In the genomic region with DNA sequence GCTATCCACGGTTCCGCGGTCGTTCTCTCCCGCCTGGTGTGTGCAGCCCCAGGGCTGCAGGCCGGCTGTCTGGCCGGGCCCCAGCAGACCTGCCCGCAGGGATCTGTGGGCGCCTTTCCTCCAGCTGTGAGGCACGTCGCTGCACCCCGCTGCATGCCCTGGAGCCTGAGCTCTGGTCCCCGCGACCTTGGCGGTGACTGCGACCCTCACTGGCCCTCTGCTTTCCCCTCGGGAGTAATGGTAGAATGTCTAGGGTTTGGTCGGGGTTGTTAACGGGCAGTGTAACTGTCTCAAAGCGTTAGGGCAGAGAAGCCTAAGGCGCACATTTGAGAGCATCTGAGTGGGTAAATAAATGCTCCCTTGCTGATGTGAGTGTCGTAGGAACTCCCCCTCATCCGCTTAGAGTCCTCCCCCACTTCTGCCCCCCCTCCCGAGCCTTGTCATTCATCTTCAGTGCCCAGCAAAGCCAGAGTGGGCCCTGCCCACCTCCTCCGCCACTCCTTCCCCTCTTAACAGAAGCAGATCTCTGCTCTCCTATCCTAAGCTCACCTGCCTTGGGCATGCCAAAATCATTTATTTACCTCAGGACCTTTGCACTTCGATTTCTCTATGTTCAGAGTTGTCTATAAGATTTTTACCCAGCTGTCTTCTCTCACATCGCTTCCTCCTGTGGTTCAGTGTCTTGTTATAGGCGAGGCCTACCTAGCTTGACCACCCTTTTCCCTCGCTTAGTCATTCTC, we compare ENCODE assay signal across 8 mouse cellular contexts. TPM values are rescaled to one million over a fixed set of nuclear protein-coding genes. Genes with fewer than 3 reads are reported as not detected.
DNase-seq lines count a peak whose midpoint lies in the region; ATAC-seq and TF ChIP-seq lines count a peak whose summit lies in the region.

No protein-coding gene starts in this region.

- peak overlapping the region; percentile 92 for H3K4me2 ChIP-seq in intestine, postnatal 0 days (replicated peaks; ENCODE audit: low read depth)

- ATAC-seq in intestine, postnatal 0 days, result no peak

- 7% methylated on average over 29 of the region's 29 CpGs for WGBS in intestine, postnatal 0 days
- 4% methylated on average over 29 of the region's 29 CpGs for WGBS in small intestine, adult 2 months

- TF ChIP-seq CTCF in intestine, postnatal 0 days (IDR thresholded peaks at IDR 0.05; ENCODE audit: low read depth), result no peak
- TF ChIP-seq CTCF in small intestine, adult 2 months (IDR thresholded peaks at IDR 0.05; ENCODE audit: extremely low read depth, insufficient read length, insufficient replicate concordance, low read depth, low read length), result no peak

- no peaks in the 10 kb centered on the region for H3K27me3 ChIP-seq in erythroblast, embryonic 14.5 days (ENCODE audit: control insufficient read depth)
- H3K27me3 ChIP-seq in intestine, postnatal 0 days (replicated peaks; ENCODE audit: control insufficient read depth, insufficient read depth, low read length), result no peaks in the 10 kb centered on the region
- H3K27me3 ChIP-seq in small intestine, adult 2 months (ENCODE audit: control insufficient read depth, insufficient read depth, low read length), result no peaks in the 10 kb centered on the region

- no peak for TF ChIP-seq POLR2A in small intestine, adult 2 months (IDR thresholded peaks at IDR 0.05; ENCODE audit: low read depth, low read length)

- peak overlapping the region; percentile 85 for H3K4me3 ChIP-seq in erythroblast, embryonic 14.5 days (replicated peaks)
- H3K4me3 ChIP-seq in intestine, postnatal 0 days (ENCODE audit: low read depth, low read length), result peak overlapping the region; percentile 92
- peak overlapping the region; percentile 88 for H3K4me3 ChIP-seq in small intestine, adult 2 months (ENCODE audit: low read depth, low read length)

- peaks cover 17% of the 10 kb centered on the region for H3K36me3 ChIP-seq in erythroblast, embryonic 14.5 days (ENCODE audit: control insufficient read depth)
- no peaks in the 10 kb centered on the region for H3K36me3 ChIP-seq in intestine, postnatal 0 days (ENCODE audit: control insufficient read depth, insufficient read depth)
- H3K36me3 ChIP-seq in small intestine, adult 2 months (ENCODE audit: control insufficient read depth, insufficient read depth, low read length), result peaks cover 3% of the 10 kb centered on the region; the same call in 1 of the 2 replicates

- no peaks in the 10 kb centered on the region for H3K9me3 ChIP-seq in erythroblast, embryonic 14.5 days (ENCODE audit: control insufficient read depth, low read length)
- no peaks in the 10 kb centered on the region for H3K9me3 ChIP-seq in intestine, postnatal 0 days (ENCODE audit: control insufficient read depth)

- peak overlapping the region; percentile 86 for H3K9ac ChIP-seq in intestine, postnatal 0 days (ENCODE audit: low read depth, low read length)

- DNase-seq in left cerebral cortex, adult 18-20 months (ENCODE audit: low spot score in 2 of 2), result peak; percentile 19 to 23
- DNase-seq in left cerebral cortex, postnatal 10 days (ENCODE audit: extremely low spot score in 1 of 2, low spot score in 2 of 2), result no peak
- DNase-seq in NIH3T3 (ENCODE audit: low read depth), result peak; percentile 61
- DNase-seq in lung, postnatal 10 days, result peak; percentile 53
- no peak for DNase-seq in layer of hippocampus, adult 9-11 months

- intact Hi-C loops in left cerebral cortex, postnatal 10 days (cut with DNase I), result loop anchor here (5.0 kb wide), 2 partner anchors 120 to 135 kb away; a partner anchor contains a TSS

- peak overlapping the region; percentile 80 for H3K27ac ChIP-seq in intestine, postnatal 0 days (ENCODE audit: low read depth, low read length)
- H3K27ac ChIP-seq in small intestine, adult 2 months (ENCODE audit: insufficient read depth, low read depth, low read length), result peak overlapping the region; percentile 69

- H3K4me1 ChIP-seq in erythroblast, embryonic 14.5 days (ENCODE audit: control insufficient read depth), result peaks cover 58% of the 10 kb centered on the region
- H3K4me1 ChIP-seq in intestine, postnatal 0 days (replicated peaks; ENCODE audit: control insufficient read depth, insufficient read depth, low read length), result peaks cover 11% of the 10 kb centered on the region
- H3K4me1 ChIP-seq in small intestine, adult 2 months (ENCODE audit: control insufficient read depth, insufficient read depth, insufficient read length, low read length), result peaks cover 12% of the 10 kb centered on the region

RNA-seq across cellular contexts. Expression of a gene that starts 0.7 kb away (rescaled TPM):
- total RNA-seq in left cerebral cortex, adult 18-20 months (2021), result 100 to 1,000 TPM; 224 to 229 TPM
- 100 to 1,000 TPM; 202 to 212 TPM for total RNA-seq in left cerebral cortex, postnatal 10 days (2021)
- polyA plus RNA-seq in erythroblast, embryonic 14.5 days (2012), result 0.44 and 0.63 TPM in 2 replicates
- 21.7 and 22.0 TPM in 2 replicates for polyA plus RNA-seq in intestine, postnatal 0 days (2015; fragmentation: Nextera tagmentation; extraction: Ambion mirVana)
- polyA plus RNA-seq in small intestine, adult 2 months (2012; rRNA removed), result 4.4 and 6.4 TPM in 2 replicates

RNA-seq across cellular contexts. Expression of a gene that starts 53.3 kb away (rescaled TPM):
- total RNA-seq in left cerebral cortex, adult 18-20 months (2021), result 1 to 10 TPM; 5.0 to 6.7 TPM
- total RNA-seq in left cerebral cortex, postnatal 10 days (2021), result 1 to 10 TPM; 8.9 to 9.9 TPM
- not detected in 2 replicates for polyA plus RNA-seq in erythroblast, embryonic 14.5 days (2012)
- polyA plus RNA-seq in intestine, postnatal 0 days (2015; fragmentation: Nextera tagmentation; extraction: Ambion mirVana), result 1.7 and 2.8 TPM in 2 replicates
- polyA plus RNA-seq in small intestine, adult 2 months (2012; rRNA removed), result 0.48 and 0.71 TPM in 2 replicates

RNA-seq across cellular contexts. Expression of a gene that starts 54.4 kb away (rescaled TPM):
- 10 to 100 TPM; 33.1 to 40.5 TPM for total RNA-seq in left cerebral cortex, adult 18-20 months (2021)
- 10 to 100 TPM; 17.5 to 20.2 TPM for total RNA-seq in left cerebral cortex, postnatal 10 days (2021)
- not detected in 2 replicates for polyA plus RNA-seq in erythroblast, embryonic 14.5 days (2012)
- polyA plus RNA-seq in intestine, postnatal 0 days (2015; fragmentation: Nextera tagmentation; extraction: Ambion mirVana), result 0.44 and 0.78 TPM in 2 replicates
- polyA plus RNA-seq in small intestine, adult 2 months (2012; rRNA removed), result 0.37 and 0.52 TPM in 2 replicates

Comparison
In these comparisons a context has a peak if more than half of its experiments do, and no peak if none do; other contexts are left out.
1. DNase-seq: peak in left cerebral cortex, adult 18-20 months (2 of 2), NIH3T3 (single experiment) and lung, postnatal 10 days (single experiment); none in left cerebral cortex, postnatal 10 days (0 of 2) and layer of hippocampus, adult 9-11 months (single experiment).
2. Peak in every context shown above with its lines, with median percentiles within 50 percentile points of each other: H3K4me3 ChIP-seq.